Mouse (Mus musculus) myocyte (in vitro differentiated cells): Measurements from ENCODE around the gene Elob. TPM values are rescaled to one million over a fixed set of nuclear protein-coding genes. Genes with fewer than 3 reads are reported as not detected.

Experiments used
- H3K27me3 ChIP-seq: one replicate; pipeline ENCODE4 v1.6.1; 2011; ENCODE audit not compliant: control insufficient read depth, insufficient read depth, insufficient read length
- H3K36me3 ChIP-seq: one replicate; pipeline ENCODE4 v1.6.1; 2011; ENCODE audit not compliant: control insufficient read depth, insufficient read depth
- H3K4me2 ChIP-seq: one replicate; pipeline ENCODE4 v1.6.1; 2011; ENCODE audit warnings: low read depth, control low read depth
- H3K4me3 ChIP-seq: one replicate; pipeline ENCODE4 v1.5.1; 2011; ENCODE audit warnings: mild to moderate bottlenecking, control low read depth, moderate library complexity
- H3K79me2 ChIP-seq: one replicate; pipeline ENCODE4 v1.6.1; 2011; ENCODE audit not compliant: control insufficient read depth, insufficient read depth
- H3ac ChIP-seq: one replicate; pipeline ENCODE4 v1.6.1; 2011; ENCODE audit not compliant: control insufficient read depth, insufficient read length
- CEBPB ChIP-seq: IDR thresholded peaks from 2 replicates; pipeline ENCODE4 v1.6.1; 2011; ENCODE audit warnings: mild to moderate bottlenecking, moderate library complexity; ENCODE audit not compliant: poor library complexity, insufficient read depth, severe bottlenecking
- E2F4 ChIP-seq: IDR thresholded peaks from one replicate; pipeline ENCODE4 v1.6.1; 2011; ENCODE audit warnings: mild to moderate bottlenecking, control low read depth, moderate library complexity; ENCODE audit not compliant: insufficient read depth
- MAX ChIP-seq: IDR thresholded peaks from one replicate; pipeline ENCODE4 v1.6.1; 2011; ENCODE audit warnings: low read depth, mild to moderate bottlenecking, control low read depth
- MYOD1 ChIP-seq, 3 experiments: IDR thresholded peaks; one replicate each; pipeline ENCODE4 v1.6.1; 2011; ENCODE audit warnings: control low read depth in 2 of 3, low read depth in 2 of 3, mild to moderate bottlenecking in 2 of 3, moderate library complexity in 1 of 3; ENCODE audit not compliant: insufficient read length in 2 of 3, control insufficient read depth in 1 of 3
- MYOG ChIP-seq, 3 experiments: IDR thresholded peaks; one replicate each; pipeline ENCODE4 v1.6.1; 2011; ENCODE audit warnings: control low read depth in 2 of 3, low read depth in 2 of 3, mild to moderate bottlenecking in 2 of 3; ENCODE audit not compliant: insufficient read length in 2 of 3, control insufficient read depth in 1 of 3, insufficient read depth in 1 of 3
- POLR2A ChIP-seq: IDR thresholded peaks from one replicate; pipeline ENCODE4 v1.6.1; 2011; ENCODE audit warnings: low read depth, mild to moderate bottlenecking, control low read depth, moderate library complexity; ENCODE audit not compliant: insufficient read length
- POLR2AphosphoS2 ChIP-seq: IDR thresholded peaks from one replicate; pipeline ENCODE4 v1.6.1; 2011; ENCODE audit warnings: low read depth, control low read depth; ENCODE audit not compliant: insufficient read length
- REST ChIP-seq: IDR thresholded peaks from one replicate; pipeline ENCODE4 v1.6.1; 2011; ENCODE audit warnings: mild to moderate bottlenecking, control low read depth, moderate library complexity; ENCODE audit not compliant: insufficient read depth, insufficient read length
- SRF ChIP-seq: IDR thresholded peaks from one replicate; pipeline ENCODE4 v1.6.1; 2011; ENCODE audit warnings: low read depth; ENCODE audit not compliant: control insufficient read depth, insufficient read length
- TCF12 ChIP-seq: IDR thresholded peaks from one replicate; pipeline ENCODE4 v1.6.1; 2011; ENCODE audit warnings: mild to moderate bottlenecking, control low read depth; ENCODE audit not compliant: poor library complexity, insufficient read depth, severe bottlenecking
- TCF3 ChIP-seq: IDR thresholded peaks from one replicate; pipeline ENCODE4 v1.6.1; 2011; ENCODE audit warnings: low read depth, control low read depth; ENCODE audit not compliant: insufficient read length
- USF1 ChIP-seq: IDR thresholded peaks from one replicate; pipeline ENCODE4 v1.6.1; 2011; ENCODE audit warnings: low read depth, mild to moderate bottlenecking, control low read depth, moderate library complexity
- polyA plus RNA-seq: library from polyadenylated mRNA; unstranded; fragments of >200 nt; fragmentation: generic; extraction: Trizol; gene quantifications from one replicate; pipeline ENCODE4 v1.2.1, GENCODE M21; 2012; ENCODE audit warnings: missing spikeins

The Elob gene
- polyA plus RNA-seq, 1 experiment: 986 TPM

DNA sequence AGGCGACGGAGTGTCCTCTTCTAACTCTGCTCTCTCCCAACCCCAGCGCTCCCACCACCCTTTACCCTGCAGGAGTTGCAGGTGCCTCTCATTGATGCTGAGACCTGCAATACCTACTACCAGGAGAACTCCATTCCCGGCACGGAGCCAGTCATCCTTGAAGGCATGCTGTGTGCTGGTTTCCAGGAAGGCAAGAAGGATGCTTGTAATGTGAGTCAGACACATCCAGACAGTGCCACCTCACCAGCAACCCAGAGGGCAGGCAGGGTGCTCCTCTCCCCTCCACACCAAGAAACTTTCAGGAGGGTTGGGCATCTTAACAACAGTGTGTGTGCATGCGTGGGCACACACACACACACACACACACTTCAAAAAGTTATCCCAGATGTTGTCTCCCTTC is 28.3 kb upstream of the Elob start:
- H3K36me3 ChIP-seq: no peaks in the 10 kb centered on the region
- no peak overlapping the region for H3K4me3 ChIP-seq
- no peak overlapping the region for H3ac ChIP-seq
- H3K79me2 ChIP-seq: no peaks in the 10 kb centered on the region
- TF ChIP-seq E2F4 (no peak), MYOD1 (IDR thresholded peaks at IDR 0.05; ENCODE audit: control insufficient read depth in 1 of 3, insufficient read length in 2 of 3, low read depth in 2 of 3) (no peak), USF1 (no peak), POLR2A (no peak), POLR2AphosphoS2 (no peak), MAX (no peak), CEBPB (no peak), SRF (no peak), TCF3 (no peak), MYOG (IDR thresholded peaks at IDR 0.05; ENCODE audit: control insufficient read depth in 1 of 3, insufficient read depth in 1 of 3, insufficient read length in 2 of 3, low read depth in 2 of 3) (no peak), TCF12 (no peak), REST (no peak)
- H3K4me2 ChIP-seq: peak overlapping the region; percentile 18
- H3K27me3 ChIP-seq: no peaks in the 10 kb centered on the region

DNA sequence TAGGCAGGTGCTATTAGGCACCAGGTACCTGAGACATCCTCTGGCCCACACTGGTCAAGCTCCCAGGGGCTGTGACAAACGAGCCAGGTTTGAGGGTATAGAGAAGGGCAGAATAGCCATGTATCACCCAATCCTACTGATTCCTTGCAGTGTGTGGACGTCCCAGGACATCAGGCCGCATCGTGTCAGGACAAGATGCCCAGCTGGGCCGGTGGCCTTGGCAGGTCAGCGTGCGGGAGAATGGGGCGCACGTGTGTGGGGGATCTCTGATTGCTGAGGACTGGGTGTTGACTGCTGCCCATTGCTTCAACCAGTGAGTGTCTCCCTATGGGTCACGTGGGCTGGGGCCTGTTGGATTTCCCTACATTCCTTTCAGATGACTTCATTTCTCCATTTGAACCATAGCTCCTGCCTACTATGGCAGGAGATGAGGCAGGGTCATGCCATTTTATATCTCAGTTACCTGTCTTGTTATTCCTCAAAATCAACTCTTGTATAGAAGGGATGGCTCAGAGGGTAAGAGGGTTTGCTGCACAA is 25.4 kb upstream of the Elob start:
- H3K36me3 ChIP-seq: no peaks in the 10 kb centered on the region
- no peak overlapping the region for H3K4me2 ChIP-seq
- H3K27me3 ChIP-seq: no peaks in the 10 kb centered on the region
- TF ChIP-seq USF1 (peak; percentile 92), CEBPB (no peak)
- H3K4me3 ChIP-seq: no peak overlapping the region
- no peaks in the 10 kb centered on the region for H3K79me2 ChIP-seq
- H3ac ChIP-seq: no peak overlapping the region

DNA sequence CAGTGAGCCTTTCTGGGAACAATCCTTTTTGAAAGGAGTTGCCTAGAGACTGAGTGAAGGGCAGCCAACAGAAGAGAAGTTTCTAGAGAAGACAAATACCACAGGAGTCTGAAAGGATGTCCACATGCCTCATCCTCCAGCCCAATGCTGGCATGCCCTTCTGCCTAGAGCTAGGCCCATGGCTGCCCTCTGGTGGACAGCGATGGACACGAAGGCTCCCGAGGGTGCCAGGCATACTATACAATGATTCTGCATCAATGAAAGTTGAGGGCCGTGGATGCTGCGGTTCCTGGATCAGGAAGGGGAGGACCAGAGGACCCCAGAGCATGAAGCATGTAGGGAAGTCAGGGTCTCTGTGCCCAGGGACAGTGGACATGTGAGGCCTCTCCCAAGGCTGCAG is 24.4 kb upstream of the Elob start:
- no peaks in the 10 kb centered on the region for H3K79me2 ChIP-seq
- TF ChIP-seq TCF12: no peak
- TF ChIP-seq SRF: no peak
- TF ChIP-seq MAX: no peak
- no peak for TF ChIP-seq MYOG (IDR thresholded peaks at IDR 0.05; ENCODE audit: control insufficient read depth in 1 of 3, insufficient read depth in 1 of 3, insufficient read length in 2 of 3, low read depth in 2 of 3)
- TF ChIP-seq POLR2A: no peak
- TF ChIP-seq REST: no peak
- TF ChIP-seq E2F4: no peak
- TF ChIP-seq USF1: no peak
- no peak for TF ChIP-seq MYOD1 (IDR thresholded peaks at IDR 0.05; ENCODE audit: control insufficient read depth in 1 of 3, insufficient read length in 2 of 3, low read depth in 2 of 3)
- TF ChIP-seq TCF3: no peak
- TF ChIP-seq POLR2AphosphoS2: no peak
- TF ChIP-seq CEBPB: no peak

DNA sequence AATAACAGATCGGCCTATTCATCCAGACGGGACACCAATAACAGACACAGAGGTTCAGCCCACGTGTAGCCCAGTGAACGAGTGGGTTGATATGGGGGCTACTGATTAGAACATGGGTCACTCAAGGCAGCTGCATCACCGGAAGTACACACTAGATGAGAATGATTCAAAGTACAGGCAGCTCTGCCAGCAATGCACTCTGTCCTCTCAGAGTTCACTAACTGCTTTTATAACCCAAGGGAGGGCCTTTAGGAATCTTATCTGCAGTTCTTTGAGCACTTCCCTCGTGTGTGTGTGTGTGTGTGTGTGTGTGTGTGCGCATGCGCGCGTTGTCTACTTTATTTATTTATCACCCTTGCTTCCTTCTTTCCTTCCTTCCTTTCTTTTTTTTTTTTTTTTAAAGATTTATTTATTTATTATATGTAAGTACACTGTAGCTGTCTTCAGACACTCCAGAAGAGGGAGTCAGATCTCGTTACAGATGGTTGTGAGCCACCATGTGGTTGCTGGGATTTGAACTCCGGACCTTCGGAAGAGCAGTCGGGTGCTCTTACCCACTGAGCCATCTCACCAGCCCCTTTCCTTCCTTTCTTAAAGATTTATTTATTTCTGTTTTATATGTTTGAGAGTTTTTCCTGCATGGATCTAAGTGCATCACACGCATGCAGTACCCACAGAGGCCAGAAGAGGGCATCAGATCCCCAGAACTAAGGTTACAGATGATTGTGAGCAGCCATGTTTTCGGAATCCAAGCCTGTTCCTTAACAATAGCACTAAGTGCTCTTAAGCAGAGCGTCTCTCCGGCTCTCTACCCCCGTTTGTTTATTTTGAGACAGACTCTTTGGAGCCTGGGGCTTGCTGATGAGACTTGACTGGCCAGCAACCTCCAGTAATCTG is 22.2 kb upstream of the Elob start:
- Histone ChIP-seq H3K27me3 (no peaks in the 10 kb centered on the region), H3K4me3 (no peak overlapping the region), H3K4me2 (no peak overlapping the region), H3ac (no peak overlapping the region), H3K79me2 (no peaks in the 10 kb centered on the region), H3K36me3 (no peaks in the 10 kb centered on the region)
- TF ChIP-seq POLR2A (no peak), CEBPB (no peak), TCF3 (no peak), E2F4 (no peak), USF1 (no peak), MYOD1 (IDR thresholded peaks at IDR 0.05; ENCODE audit: control insufficient read depth in 1 of 3, insufficient read length in 2 of 3, low read depth in 2 of 3) (no peak), POLR2AphosphoS2 (no peak), MYOG (IDR thresholded peaks at IDR 0.05; ENCODE audit: control insufficient read depth in 1 of 3, insufficient read depth in 1 of 3, insufficient read length in 2 of 3, low read depth in 2 of 3) (no peak), TCF12 (no peak), REST (no peak), SRF (no peak), MAX (no peak)

More for the DNA sequence above, 24.4 kb upstream of the Elob start:
- H3K4me2 ChIP-seq: no peak overlapping the region
- no peaks in the 10 kb centered on the region for H3K36me3 ChIP-seq
- no peaks in the 10 kb centered on the region for H3K27me3 ChIP-seq
- H3ac ChIP-seq: no peak overlapping the region
- no peak overlapping the region for H3K4me3 ChIP-seq

DNA sequence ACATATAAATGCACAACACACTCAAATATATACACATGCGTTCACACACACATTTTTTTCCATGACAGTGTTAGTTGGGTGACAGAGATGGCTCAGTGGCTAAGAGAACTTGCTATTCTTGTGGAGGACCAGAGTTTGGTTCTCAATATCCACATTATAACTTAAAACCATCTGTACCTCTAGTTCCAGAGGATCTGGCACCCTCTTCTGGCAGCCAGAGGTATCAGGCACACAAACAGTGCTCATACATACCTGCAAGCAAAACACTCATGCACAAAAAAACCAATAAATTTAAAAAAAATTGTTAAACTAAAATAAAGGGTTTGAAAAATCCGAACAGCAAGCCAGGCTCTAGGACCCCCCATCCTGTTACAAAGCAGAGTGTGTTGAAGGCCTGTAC is 21.1 kb upstream of the Elob start:
- no peak overlapping the region for H3K4me3 ChIP-seq
- H3K27me3 ChIP-seq: no peaks in the 10 kb centered on the region
- no peaks in the 10 kb centered on the region for H3K36me3 ChIP-seq
- H3ac ChIP-seq: no peak overlapping the region
- TF ChIP-seq E2F4: no peak
- TF ChIP-seq POLR2AphosphoS2: no peak
- TF ChIP-seq CEBPB: no peak
- no peak for TF ChIP-seq REST
- no peak for TF ChIP-seq POLR2A
- TF ChIP-seq SRF: no peak
- no peak for TF ChIP-seq MYOD1 (IDR thresholded peaks at IDR 0.05; ENCODE audit: control insufficient read depth in 1 of 3, insufficient read length in 2 of 3, low read depth in 2 of 3)
- TF ChIP-seq TCF3: no peak
- TF ChIP-seq MAX: no peak
- H3K4me2 ChIP-seq: no peak overlapping the region
- H3K79me2 ChIP-seq: no peaks in the 10 kb centered on the region
